Mouse (Mus musculus) forebrain, embryonic 16.5 days (tissue): Measurements from ENCODE around the gene Pld2. TPM values are rescaled to one million over a fixed set of nuclear protein-coding genes. Genes with fewer than 3 reads are reported as not detected.

Experiments
- polyA plus RNA-seq: library from polyadenylated mRNA; unstranded; fragments of >200 nt; fragmentation: Nextera tagmentation; extraction: Ambion mirVana; gene quantifications from 2 replicates; pipeline ENCODE4 v1.2.1, GENCODE M21; 2015

The Pld2 gene
- polyA plus RNA-seq, 1 experiment from 2014 or later = 9.0 TPM

Other genes with a start within 250 kb of the Pld2 start
- not detected in 2 replicates for gene Alox12e, start 217.4 kb upstream of the Pld2 start, polyA plus RNA-seq
- not detected in 2 replicates for gene Alox15, start 188.0 kb upstream of the Pld2 start, polyA plus RNA-seq
- 35.6 and 38.5 TPM in 2 replicates for gene Pelp1, start 130.0 kb upstream of the Pld2 start, polyA plus RNA-seq
- gene Arrb2, start 107.4 kb upstream of the Pld2 start, polyA plus RNA-seq = 36.0 and 51.2 TPM in 2 replicates
- 39.8 and 46.0 TPM in 2 replicates for gene Med11, start 88.1 kb upstream of the Pld2 start, polyA plus RNA-seq
- gene Zmynd15, start 80.6 kb upstream of the Pld2 start, polyA plus RNA-seq = 0.46 and 0.90 TPM in 2 replicates
- 1.7 and 2.0 TPM in 2 replicates for gene Cxcl16, start 80.1 kb upstream of the Pld2 start, polyA plus RNA-seq
- 0.66 and 3.4 TPM in 2 replicates for gene Tm4sf5, start 34.8 kb upstream of the Pld2 start, polyA plus RNA-seq
- gene Vmo1, start 25.4 kb upstream of the Pld2 start, polyA plus RNA-seq = not detected in 2 replicates
- 0.18 TPM in 1 of 2 replicates, not detected in the other for gene Gltpd2, start 20.9 kb upstream of the Pld2 start, polyA plus RNA-seq
- 713 and 749 TPM in 2 replicates for gene Psmb6, start 14.7 kb upstream of the Pld2 start, polyA plus RNA-seq
- gene Gm40193, start 7.1 kb upstream of the Pld2 start, polyA plus RNA-seq = not detected in 2 replicates
- gene Mink1, start 22.8 kb downstream of the Pld2 start, polyA plus RNA-seq = 13.8 and 17.5 TPM in 2 replicates
- gene 4930544D05Rik, start 75.8 kb downstream of the Pld2 start, polyA plus RNA-seq = not detected in 2 replicates
- gene Chrne, start 79.2 kb downstream of the Pld2 start, polyA plus RNA-seq = 0.39 TPM in 1 of 2 replicates, not detected in the other
- 0.15 and 0.17 TPM in 2 replicates for gene Gp1ba, start 99.1 kb downstream of the Pld2 start, polyA plus RNA-seq
- gene Rnf167, start 107.2 kb downstream of the Pld2 start, polyA plus RNA-seq = 133 and 135 TPM in 2 replicates
- 159 and 174 TPM in 2 replicates for gene Slc25a11, start 107.4 kb downstream of the Pld2 start, polyA plus RNA-seq
- 642 and 656 TPM in 2 replicates for gene Pfn1, start 114.6 kb downstream of the Pld2 start, polyA plus RNA-seq
- gene Eno3, start 117.1 kb downstream of the Pld2 start, polyA plus RNA-seq = 6.5 and 8.2 TPM in 2 replicates
- gene Spag7, start 129.4 kb downstream of the Pld2 start, polyA plus RNA-seq = 119 and 146 TPM in 2 replicates
- gene Camta2, start 148.0 kb downstream of the Pld2 start, polyA plus RNA-seq = 17.2 and 21.3 TPM in 2 replicates
- gene Inca1, start 160.1 kb downstream of the Pld2 start, polyA plus RNA-seq = 0.61 and 1.3 TPM in 2 replicates
- 1.4 and 1.5 TPM in 2 replicates for gene Kif1c, start 160.5 kb downstream of the Pld2 start, polyA plus RNA-seq
- gene Zfp3, start 224.1 kb downstream of the Pld2 start, polyA plus RNA-seq = 18.2 and 18.9 TPM in 2 replicates